Mouse (Mus musculus) heart, adult 2 months (tissue): ENCODE measurements around the gene Pdzd2.

ENCODE experiments used
- CTCF ChIP-seq: fragments of 200-600 bp; IDR thresholded peaks from 2 replicates; pipeline ENCODE4 v1.8.1; 2022; ENCODE audit warnings: antibody characterized with exemption, mild to moderate bottlenecking, moderate library complexity
- EP300 ChIP-seq: fragments of 200-500 bp; IDR thresholded peaks from 2 replicates; pipeline ENCODE4 v1.6.1; 2011; ENCODE audit warnings: low read depth, low read length, control low read depth; ENCODE audit not compliant: insufficient read depth
- POLR2A ChIP-seq: fragments of 200-500 bp; IDR thresholded peaks from 2 replicates; pipeline ENCODE4 v1.6.1; 2011; ENCODE audit warnings: mild to moderate bottlenecking, low read depth, low read length, control low read depth; ENCODE audit not compliant: insufficient read depth

- TF ChIP-seq CTCF (no peak), POLR2A (no peak), EP300 (no peak)
These were observed 232.2 kb downstream of the Pdzd2 start for GRCm38 (mm10) chr15:12507523-12507922.
